Mouse (Mus musculus): ENCODE measurements at regions not wholly inside any gene's neighbourhood (a gene's known extent, or its start where the extent isn't known, plus 50 kb on each side); places are given as distances from the start of the nearest gene placed in this dataset.

GRCm38 (mm10) chr8:41713634-41714330 is 296.9 kb upstream of the Frg1 start:
- DNase-seq (ENCODE audit: low read depth, low spot score): no peak

- DNase-seq (ENCODE audit: low read depth, low spot score): no peak
These were observed 287.4 kb upstream of the Frg1 start for GRCm38 (mm10) chr8:41703927-41704924.

All from WW6 (cell line).